Mouse (Mus musculus): ENCODE data around the gene Grwd1.

Gene Grwd1

DNA sequence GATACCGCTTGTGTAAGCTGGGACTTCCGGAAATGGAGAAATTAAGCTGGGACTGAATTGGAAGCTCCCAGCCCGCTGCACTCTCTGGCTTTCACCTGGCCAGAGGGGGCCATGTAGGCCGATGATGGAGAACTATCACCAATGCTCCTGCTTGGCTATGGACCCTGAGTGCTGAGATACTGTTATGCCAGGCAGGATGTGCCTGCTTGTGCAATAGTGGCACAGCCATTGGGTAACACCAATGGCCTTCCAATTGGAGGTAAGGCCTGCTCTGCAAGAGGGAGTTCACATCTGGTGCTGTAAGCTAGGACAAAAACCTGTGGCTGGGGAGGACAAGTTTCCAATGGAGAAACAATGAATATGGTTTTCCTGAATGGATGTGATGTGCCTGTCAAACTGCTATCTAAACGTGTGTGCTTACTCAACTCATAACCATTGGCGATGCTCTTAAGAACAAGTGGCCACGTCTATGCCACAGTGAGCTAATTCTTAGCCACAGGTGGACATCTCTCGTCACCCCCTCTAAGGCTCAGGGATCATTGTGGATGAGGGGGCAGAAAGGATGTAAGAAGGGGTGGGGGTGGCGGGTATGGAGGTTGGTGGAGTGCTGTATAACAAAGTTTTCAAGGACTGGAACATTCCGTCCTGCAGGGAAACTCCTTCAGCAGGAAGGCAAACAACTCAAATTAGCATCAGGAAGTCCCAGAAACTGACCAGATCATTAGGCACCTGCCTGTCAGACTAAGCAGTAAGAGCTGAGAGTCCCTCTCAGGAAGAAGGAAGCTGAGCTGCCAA lies 12.4 kb upstream of the Grwd1 start:
- no peak for DNase-seq (ENCODE audit: low spot score in 2 of 2)

DNA sequence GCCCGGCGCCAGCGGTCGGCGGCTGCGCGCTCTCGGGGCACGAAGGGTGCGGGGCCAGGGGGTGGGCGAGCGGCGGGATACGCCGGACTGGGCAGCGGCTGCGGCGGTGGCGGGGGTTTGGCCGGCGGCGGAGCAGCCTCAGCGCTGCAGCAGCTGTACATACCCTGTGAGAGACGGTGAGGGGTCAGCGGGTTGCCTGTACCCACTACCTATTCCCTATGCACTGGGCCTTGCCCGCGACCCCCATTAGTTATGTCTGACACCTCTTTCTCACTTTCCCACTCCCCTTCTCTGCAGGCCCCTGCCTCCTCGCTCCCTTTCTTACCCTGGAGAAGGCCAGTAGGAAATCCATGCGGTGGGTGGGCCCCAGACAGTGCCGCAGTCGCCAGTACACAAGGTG lies 3.2 kb upstream of the Grwd1 start:
- DNase-seq (ENCODE audit: low spot score in 2 of 2): no peak

GRCm38 (mm10) chr7:45833148-45833790 lies 2.5 kb upstream of the Grwd1 start:
- no peak for DNase-seq (ENCODE audit: low spot score in 2 of 2)

- DNase-seq (ENCODE audit: low spot score in 2 of 2): no peak
Measured at GRCm38 (mm10) chr7:45832428-45832827, 1.7 kb upstream of the Grwd1 start.

- DNase-seq (ENCODE audit: low spot score in 2 of 2): no peak
Measured at GRCm38 (mm10) chr7:45831128-45831525, 383 bp upstream of the Grwd1 start.

DNA sequence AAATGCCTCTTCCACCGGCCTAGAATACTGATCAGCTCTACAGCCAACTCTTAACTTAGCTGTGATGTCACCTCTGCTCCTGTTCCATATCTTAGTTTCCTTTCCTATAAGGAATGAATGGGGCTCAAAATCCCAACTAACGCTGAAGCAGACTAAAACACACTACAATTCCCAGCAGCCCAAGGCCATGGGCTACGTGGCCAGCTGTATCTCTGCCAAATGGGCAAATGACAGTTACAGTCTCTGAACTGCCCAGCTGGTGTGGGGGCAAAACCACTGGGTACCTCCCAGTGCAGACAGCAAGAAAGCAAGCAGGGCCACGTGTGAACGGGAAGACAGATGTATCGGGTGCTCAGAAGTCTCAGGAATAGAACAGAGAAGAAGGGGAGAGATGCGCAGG lies 4.1 kb downstream of the Grwd1 start:
- DNase-seq (ENCODE audit: low spot score in 2 of 2): no peak

GRCm38 (mm10) chr7:45824598-45824997 lies 6.1 kb downstream of the Grwd1 start, which contains the start of gene Kcnj14:
TSS of gene Kcnj14 (minus strand) at chr7:45824782.
- DNase-seq (ENCODE audit: low spot score in 2 of 2): no peak

DNA sequence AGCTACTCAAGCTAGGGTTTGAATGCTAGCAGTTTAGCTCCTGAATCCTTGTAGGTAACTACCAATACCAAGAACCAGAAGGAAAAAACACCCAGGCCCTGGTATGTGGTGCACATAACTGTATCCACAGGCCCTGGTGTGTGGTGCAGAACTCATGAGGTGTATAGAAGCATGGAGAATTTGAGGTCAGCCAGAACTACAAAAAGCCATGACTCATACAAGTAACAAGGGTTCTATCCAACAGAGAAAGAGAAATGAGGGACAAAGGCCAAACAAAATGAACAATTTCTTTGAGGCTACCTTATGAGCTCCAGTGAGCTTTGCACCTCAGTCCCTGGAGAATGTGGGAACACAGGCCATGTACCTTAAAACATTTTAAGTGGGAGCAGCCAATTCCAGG lies 9.8 kb downstream of the Grwd1 start:
- no peak for DNase-seq (ENCODE audit: low spot score in 2 of 2)

- no peak for DNase-seq (ENCODE audit: low spot score in 2 of 2)
Measured at GRCm38 (mm10) chr7:45819843-45820242, 10.9 kb downstream of the Grwd1 start.

DNA sequence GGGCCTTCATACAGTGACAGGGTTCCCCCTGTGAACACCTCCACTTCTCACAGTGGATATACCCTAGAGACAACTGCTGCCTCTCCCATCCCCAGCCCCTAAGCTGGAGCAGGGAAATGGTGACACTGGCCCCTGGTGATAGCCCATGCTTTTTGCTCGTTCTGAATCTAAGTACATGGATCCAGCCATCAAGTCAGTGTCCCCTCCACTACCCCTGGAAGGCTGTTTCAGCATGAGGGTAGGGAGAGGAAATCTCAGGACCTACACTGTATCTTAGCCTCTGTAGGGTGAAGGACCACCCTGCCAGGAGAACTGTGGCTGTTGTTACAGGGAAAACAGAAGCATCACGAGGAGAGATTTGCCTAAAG lies 14.8 kb downstream of the Grwd1 start:
- no peak for DNase-seq (ENCODE audit: low spot score in 2 of 2)

- no peak for DNase-seq (ENCODE audit: low spot score in 2 of 2)
Measured at GRCm38 (mm10) chr7:45815323-45815983, 15.3 kb downstream of the Grwd1 start.

GRCm38 (mm10) chr7:45814841-45815240 lies 15.9 kb downstream of the Grwd1 start:
- no peak for DNase-seq (ENCODE audit: low spot score in 2 of 2)

DNA sequence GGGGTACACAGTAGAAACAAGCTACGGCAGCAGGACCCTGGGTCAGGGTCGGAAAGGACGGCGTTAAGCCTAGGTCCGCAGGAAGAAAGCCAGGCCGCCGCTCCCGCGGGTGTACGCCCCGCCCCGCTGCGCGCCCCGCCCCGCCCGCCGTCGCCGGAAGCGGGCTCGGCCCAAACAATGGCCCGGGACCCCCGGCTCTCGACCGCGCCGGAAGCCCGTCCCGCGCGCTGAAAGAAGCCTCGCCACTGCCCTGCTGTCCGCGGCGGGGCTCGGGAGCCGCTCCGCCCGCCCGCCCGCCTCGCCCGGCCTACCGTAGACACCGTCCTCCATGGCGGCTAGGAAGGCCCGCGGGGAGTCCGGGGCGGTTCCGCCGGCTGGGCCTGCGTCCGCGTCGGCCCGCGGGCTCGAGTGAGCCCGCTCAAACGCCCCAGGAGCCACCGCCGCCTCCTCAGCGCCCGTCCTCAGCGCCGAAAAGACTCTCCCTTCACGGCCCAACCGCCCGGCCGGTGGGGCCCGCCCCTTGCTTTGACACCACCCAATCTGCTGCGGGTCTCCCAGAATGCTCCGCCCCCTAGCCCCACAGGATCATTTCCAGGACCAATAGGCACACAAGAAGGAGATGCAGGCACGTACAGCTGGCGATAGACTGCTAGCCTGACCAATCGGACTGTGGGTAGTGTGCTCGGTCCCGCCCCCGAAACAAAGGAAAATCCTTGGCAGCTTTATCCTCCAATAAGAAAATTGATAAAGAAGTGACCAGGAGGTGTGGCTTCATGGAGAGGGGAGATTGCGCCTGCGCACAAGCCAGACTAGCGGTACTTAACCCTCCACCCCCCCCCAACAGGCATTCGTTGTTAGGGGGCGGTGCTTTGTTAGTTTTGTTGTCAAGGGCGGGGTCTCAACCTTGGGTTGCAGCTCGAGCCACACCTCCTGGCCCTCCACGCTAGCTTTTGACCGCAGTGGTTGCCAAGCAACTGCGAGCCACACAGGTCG lies 16.7 kb downstream of the Grwd1 start, which contains the start of gene Cyth2:
Gene Cyth2 (minus strand): TSS at position 795 of the 993 bp plus-strand sequence.
- DNase-seq (ENCODE audit: low spot score in 2 of 2): peak; percentile 97 to 98

DNA sequence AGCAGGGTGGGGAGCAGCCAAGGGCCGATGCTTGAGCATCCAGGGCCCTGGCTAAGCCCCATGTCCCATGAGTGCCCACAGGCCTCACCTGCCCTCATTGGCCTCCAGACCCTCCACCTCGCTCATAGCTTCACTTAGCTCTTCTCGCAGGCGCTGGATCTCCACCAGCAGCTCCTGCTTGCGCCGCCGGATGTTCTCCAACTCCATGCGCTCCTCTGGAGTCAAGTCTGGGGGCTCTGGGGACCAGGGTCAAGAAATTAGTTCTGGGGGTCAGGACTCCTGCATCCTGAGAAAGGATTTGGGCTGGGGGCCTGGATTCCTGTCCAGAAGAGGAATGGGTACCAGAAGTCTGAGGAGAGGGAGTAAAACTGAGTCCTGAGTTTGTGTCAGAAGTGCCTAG lies 17.8 kb downstream of the Grwd1 start:
- DNase-seq (ENCODE audit: low spot score in 2 of 2): no peak

DNA sequence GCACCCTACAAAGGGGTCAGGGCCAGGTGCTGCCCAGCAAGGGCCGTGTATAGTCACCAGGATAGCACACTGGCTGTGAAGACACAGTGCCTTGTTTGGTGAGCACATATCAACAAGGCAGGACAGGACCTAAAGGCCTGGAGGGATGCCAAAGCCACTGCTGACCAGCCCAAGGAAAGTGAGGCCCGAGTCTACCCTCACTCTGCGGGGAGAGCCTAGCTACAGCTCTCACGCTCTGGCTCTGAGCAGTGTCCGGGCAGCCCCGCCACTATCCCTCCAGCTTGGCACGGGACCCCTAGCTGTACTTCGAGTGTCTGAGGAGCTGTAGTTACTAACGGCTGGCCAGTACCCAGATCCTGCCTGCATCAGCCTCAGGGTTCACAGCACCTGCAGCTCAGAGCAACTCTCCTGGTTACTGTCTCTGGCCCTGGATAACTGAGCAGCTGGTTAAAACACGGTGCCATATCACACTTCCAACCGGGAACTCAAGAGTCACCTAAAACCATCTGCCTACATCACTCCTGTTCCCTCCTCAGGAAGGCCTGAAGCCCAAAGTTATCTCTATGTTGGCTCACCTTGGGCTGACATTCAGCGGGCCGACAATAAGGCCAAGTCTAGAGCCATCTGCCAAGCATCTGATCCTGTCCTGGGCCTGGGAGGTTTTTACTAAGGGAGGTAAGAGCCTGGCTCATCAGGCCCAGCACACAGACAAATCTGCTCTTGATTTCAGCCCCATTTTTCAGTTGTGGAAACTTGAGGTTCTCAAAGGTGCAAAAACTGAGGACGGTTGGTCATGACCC lies 21.3 kb downstream of the Grwd1 start:
- no peak for DNase-seq (ENCODE audit: low spot score in 2 of 2)

GRCm38 (mm10) chr7:45808471-45808870 lies 22.3 kb downstream of the Grwd1 start:
- DNase-seq (ENCODE audit: low spot score in 2 of 2): no peak

- no peak for DNase-seq (ENCODE audit: low spot score in 2 of 2)
Measured at GRCm38 (mm10) chr7:45805941-45806340, 24.8 kb downstream of the Grwd1 start.

DNA sequence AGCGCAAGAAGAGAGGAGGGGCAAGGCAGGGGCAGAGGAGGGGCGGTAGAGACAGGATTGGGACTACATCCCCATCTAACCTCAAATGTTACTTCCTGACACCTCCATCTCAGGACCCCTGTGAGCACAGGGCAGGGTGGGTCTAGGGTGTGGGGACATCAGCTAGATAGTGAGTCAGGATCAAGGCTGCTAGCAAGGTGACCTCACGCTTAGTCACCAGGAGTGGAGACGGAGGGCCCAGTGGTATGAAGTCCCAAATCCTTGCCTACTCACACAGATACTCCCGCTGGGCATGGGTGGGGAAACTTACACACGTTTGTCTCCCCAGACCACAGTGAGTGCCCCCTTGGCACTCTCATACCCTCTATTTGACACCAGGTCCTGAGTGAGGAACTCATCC lies 28.2 kb downstream of the Grwd1 start:
- DNase-seq (ENCODE audit: low spot score in 2 of 2): no peak

- peak; percentile 88 to 92 for DNase-seq (ENCODE audit: low spot score in 2 of 2)
Measured at GRCm38 (mm10) chr7:45801348-45801747, 29.4 kb downstream of the Grwd1 start.

- peak in 1 of 2 experiments; percentile 36 for DNase-seq (ENCODE audit: low spot score in 2 of 2)
Measured at GRCm38 (mm10) chr7:45800546-45801204, 30.1 kb downstream of the Grwd1 start.

Data from urinary bladder, postnatal 36 days (tissue).